In genomic region chr9:73085845-73086244, GRCm38 (mm10) we compare ENCODE assay signal across 23 mouse cellular contexts. TPM values are rescaled to one million over a fixed set of nuclear protein-coding genes. Genes with fewer than 3 reads are reported as not detected.
A peak's percentile ranks its signal among the peaks of the same experiment; 100 is the strongest.
DNase-seq lines count a peak whose midpoint lies in the region; ATAC-seq lines count a peak whose summit lies in the region.
"Had no signal": no experiment of that assay in that cellular context is flagged by ENCODE, and none has a peak within 500 bp of the region (broad histone marks: within the 10 kb centered on the region; RNA-seq: fewer than 3 reads in every experiment).

No protein-coding gene starts in this region.

- DNase-seq in layer of hippocampus, adult 9-11 months = peak; percentile 45
- DNase-seq in layer of hippocampus, postnatal 36 days = no peak
- DNase-seq in 416B (ENCODE audit: low read depth) = peak; percentile 74
- no peak for DNase-seq in gastrocnemius, postnatal 4 days (ENCODE audit: low spot score in 2 of 2)
- no peak for DNase-seq in urinary bladder, adult 2 months (ENCODE audit: low spot score)
- DNase-seq: cerebellum, adult 11-12 months; gastrocnemius, postnatal 36 days; thymus, adult 2 months had no signal

- H3K9me3 ChIP-seq in hindbrain, embryonic 13.5 days = no peaks in the 10 kb centered on the region
- H3K9me3 ChIP-seq: embryonic facial prominence, embryonic 13.5 days; hindbrain, embryonic 15.5 days; megakaryocyte, embryonic 14.5 days; neural tube, embryonic 15.5 days had no signal

- H3K9ac ChIP-seq in hindbrain, embryonic 13.5 days = no peak overlapping the region
- H3K9ac ChIP-seq: embryonic facial prominence, embryonic 13.5 days; hindbrain, embryonic 15.5 days; neural tube, embryonic 15.5 days had no signal

- peak; percentile 29 for ATAC-seq in granulocyte monocyte progenitor cell, adult 5-6 weeks (replicated peaks; ENCODE audit: poor library complexity, severe bottlenecking)
- ATAC-seq in megakaryocyte-erythroid progenitor cell, adult 5-6 weeks (replicated peaks; ENCODE audit: low FRiP score, low TSS enrichment, poor library complexity, severe bottlenecking) = 0 out of 2 replicates have a peak, but pooled peaks have one; percentile 31
- no peak for ATAC-seq in hindbrain, embryonic 13.5 days (ENCODE audit: low FRiP score)
- ATAC-seq: intestine, postnatal 0 days had no signal

- no peaks in the 10 kb centered on the region for H3K36me3 ChIP-seq in hindbrain, embryonic 13.5 days
- H3K36me3 ChIP-seq: hindbrain, embryonic 15.5 days; neural tube, embryonic 15.5 days had no signal

- WGBS in hindbrain, embryonic 13.5 days = 84% methylated on average over 6 of the region's 6 CpGs

- H3K27ac ChIP-seq in hindbrain, embryonic 13.5 days = no peak overlapping the region
- H3K27ac ChIP-seq: embryonic facial prominence, embryonic 13.5 days; hindbrain, embryonic 15.5 days; kidney, postnatal 0 days; neural tube, embryonic 15.5 days had no signal

- H3K27me3 ChIP-seq in hindbrain, embryonic 13.5 days = no peaks in the 10 kb centered on the region
- H3K27me3 ChIP-seq: embryonic facial prominence, embryonic 13.5 days; hindbrain, embryonic 15.5 days; megakaryocyte, embryonic 14.5 days; neural tube, embryonic 15.5 days had no signal

- H3K4me3 ChIP-seq in hindbrain, embryonic 13.5 days = no peak overlapping the region
- H3K4me3 ChIP-seq: embryonic facial prominence, embryonic 13.5 days; hindbrain, embryonic 15.5 days; neural tube, embryonic 15.5 days had no signal

- H3K4me1 ChIP-seq in hindbrain, embryonic 13.5 days (replicated peaks) = no peaks in the 10 kb centered on the region
- H3K4me1 ChIP-seq: embryonic facial prominence, embryonic 13.5 days; hindbrain, embryonic 15.5 days; neural tube, embryonic 15.5 days had no signal

- no peak overlapping the region for H3K4me2 ChIP-seq in hindbrain, embryonic 13.5 days
- H3K4me2 ChIP-seq: embryonic facial prominence, embryonic 13.5 days; hindbrain, embryonic 15.5 days; neural tube, embryonic 15.5 days had no signal

RNA-seq across cellular contexts. Expression of gene Khdc3, which starts 15.8 kb away (rescaled TPM):
- 1 to 10 TPM; 6.4 to 8.1 TPM for total RNA-seq in layer of hippocampus, postnatal 36 days (2021)
- 1.6 and 7.0 TPM in 2 replicates for total RNA-seq in granulocyte monocyte progenitor cell, adult 5-6 weeks (2014; fragmentation: Nextera tagmentation)
- total RNA-seq in granulocyte monocyte progenitor cell, adult 5-6 weeks (2017) = 1.8 TPM in 1 of 2 replicates, not detected in the other
- total RNA-seq in megakaryocyte-erythroid progenitor cell, adult 5-6 weeks (2014; fragmentation: Nextera tagmentation) = not detected in 2 replicates
- total RNA-seq in megakaryocyte-erythroid progenitor cell, adult 5-6 weeks (2017) = not detected in 2 replicates
- not detected for total RNA-seq in gastrocnemius, postnatal 4 days (2021)
- 0.09 and 0.15 TPM in 2 replicates for polyA plus RNA-seq in urinary bladder, adult 2 months (2012; rRNA removed)
- polyA plus RNA-seq in hindbrain, embryonic 13.5 days (2015; fragmentation: Nextera tagmentation; extraction: Ambion mirVana) = 0.26 TPM in 1 of 2 replicates, not detected in the other
- total RNA-seq: gastrocnemius, postnatal 36 days had no signal
- polyA plus RNA-seq: brain, embryonic 14.5 days; embryonic facial prominence, embryonic 13.5 days; forebrain, embryonic 11.5 days; heart, embryonic 14.5 days had no signal

RNA-seq across cellular contexts. Expression of gene Gm20509, which starts 16.4 kb away (rescaled TPM):
- total RNA-seq in layer of hippocampus, postnatal 36 days (2021) = not detected
- not detected in 2 replicates for total RNA-seq in granulocyte monocyte progenitor cell, adult 5-6 weeks (2014; fragmentation: Nextera tagmentation)
- not detected in 2 replicates for total RNA-seq in granulocyte monocyte progenitor cell, adult 5-6 weeks (2017)
- total RNA-seq in megakaryocyte-erythroid progenitor cell, adult 5-6 weeks (2014; fragmentation: Nextera tagmentation) = not detected in 2 replicates
- total RNA-seq in megakaryocyte-erythroid progenitor cell, adult 5-6 weeks (2017) = not detected in 2 replicates
- total RNA-seq in gastrocnemius, postnatal 4 days (2021) = not detected
- not detected in 2 replicates for polyA plus RNA-seq in urinary bladder, adult 2 months (2012; rRNA removed)
- polyA plus RNA-seq in hindbrain, embryonic 13.5 days (2015; fragmentation: Nextera tagmentation; extraction: Ambion mirVana) = not detected in 2 replicates
- total RNA-seq: gastrocnemius, postnatal 36 days; left cerebral cortex, postnatal 10 days had no signal
- polyA plus RNA-seq: embryonic facial prominence, embryonic 13.5 days; forebrain, embryonic 11.5 days; frontal cortex, adult 2 months; heart, embryonic 14.5 days; hindbrain, embryonic 15.5 days; intestine, postnatal 0 days; kidney, postnatal 0 days; limb, embryonic 14.5 days; neural tube, embryonic 15.5 days; thymus, adult 2 months had no signal

RNA-seq across cellular contexts. Expression of gene Rsl24d1, which starts 27.4 kb away (rescaled TPM):
- 10 to 100 TPM; 64.7 to 66.0 TPM for total RNA-seq in layer of hippocampus, postnatal 36 days (2021)
- total RNA-seq in granulocyte monocyte progenitor cell, adult 5-6 weeks (2014; fragmentation: Nextera tagmentation) = 87.9 and 106 TPM in 2 replicates
- total RNA-seq in granulocyte monocyte progenitor cell, adult 5-6 weeks (2017) = 172 and 197 TPM in 2 replicates
- 103 and 110 TPM in 2 replicates for total RNA-seq in megakaryocyte-erythroid progenitor cell, adult 5-6 weeks (2014; fragmentation: Nextera tagmentation)
- 193 and 210 TPM in 2 replicates for total RNA-seq in megakaryocyte-erythroid progenitor cell, adult 5-6 weeks (2017)
- total RNA-seq in gastrocnemius, postnatal 4 days (2021) = 10 to 100 TPM; 45.3 to 47.6 TPM
- 55.3 and 56.0 TPM in 2 replicates for polyA plus RNA-seq in urinary bladder, adult 2 months (2012; rRNA removed)
- polyA plus RNA-seq in hindbrain, embryonic 13.5 days (2015; fragmentation: Nextera tagmentation; extraction: Ambion mirVana) = 114 and 115 TPM in 2 replicates

RNA-seq across cellular contexts. Expression of gene Rab27a, which starts 41.2 kb away (rescaled TPM):
- 10 to 100 TPM; 12.7 to 17.2 TPM for total RNA-seq in layer of hippocampus, postnatal 36 days (2021)
- 92.8 and 93.0 TPM in 2 replicates for total RNA-seq in granulocyte monocyte progenitor cell, adult 5-6 weeks (2014; fragmentation: Nextera tagmentation)
- 171 and 187 TPM in 2 replicates for total RNA-seq in granulocyte monocyte progenitor cell, adult 5-6 weeks (2017)
- total RNA-seq in megakaryocyte-erythroid progenitor cell, adult 5-6 weeks (2014; fragmentation: Nextera tagmentation) = 7.6 and 11.3 TPM in 2 replicates
- total RNA-seq in megakaryocyte-erythroid progenitor cell, adult 5-6 weeks (2017) = 9.8 and 17.4 TPM in 2 replicates
- 1 to 10 TPM; 2.5 to 3.1 TPM for total RNA-seq in gastrocnemius, postnatal 4 days (2021)
- 7.4 and 17.7 TPM in 2 replicates for polyA plus RNA-seq in urinary bladder, adult 2 months (2012; rRNA removed)
- polyA plus RNA-seq in hindbrain, embryonic 13.5 days (2015; fragmentation: Nextera tagmentation; extraction: Ambion mirVana) = 1.3 and 2.3 TPM in 2 replicates

RNA-seq across cellular contexts. Expression of gene Pigb, which starts 45.7 kb away (rescaled TPM):
- total RNA-seq in layer of hippocampus, postnatal 36 days (2021) = 10 to 100 TPM; 12.5 to 15.1 TPM
- 32.5 and 38.2 TPM in 2 replicates for total RNA-seq in granulocyte monocyte progenitor cell, adult 5-6 weeks (2014; fragmentation: Nextera tagmentation)
- 7.3 and 9.1 TPM in 2 replicates for total RNA-seq in granulocyte monocyte progenitor cell, adult 5-6 weeks (2017)
- 22.7 and 28.2 TPM in 2 replicates for total RNA-seq in megakaryocyte-erythroid progenitor cell, adult 5-6 weeks (2014; fragmentation: Nextera tagmentation)
- total RNA-seq in megakaryocyte-erythroid progenitor cell, adult 5-6 weeks (2017) = 5.2 and 8.2 TPM in 2 replicates
- total RNA-seq in gastrocnemius, postnatal 4 days (2021) = 1 to 10 TPM; 6.7 to 7.0 TPM
- 14.2 and 15.7 TPM in 2 replicates for polyA plus RNA-seq in urinary bladder, adult 2 months (2012; rRNA removed)
- polyA plus RNA-seq in hindbrain, embryonic 13.5 days (2015; fragmentation: Nextera tagmentation; extraction: Ambion mirVana) = 13.4 and 14.1 TPM in 2 replicates

Comparison
In these comparisons a context has a peak if more than half of its experiments do, and no peak if none do; other contexts are left out.
1. DNase-seq: peak in layer of hippocampus, adult 9-11 months (single experiment) and 416B (single experiment); none in layer of hippocampus, postnatal 36 days (0 of 2), gastrocnemius, postnatal 4 days (0 of 2) and urinary bladder, adult 2 months (single experiment).